Mouse (Mus musculus): ENCODE data around the gene Cbx6.
"Not testable (repeated sequence)": the region's sequence is repeated elsewhere in the genome, so short reads cannot be mapped to it uniquely, and the experiment has no call there.

DNA sequence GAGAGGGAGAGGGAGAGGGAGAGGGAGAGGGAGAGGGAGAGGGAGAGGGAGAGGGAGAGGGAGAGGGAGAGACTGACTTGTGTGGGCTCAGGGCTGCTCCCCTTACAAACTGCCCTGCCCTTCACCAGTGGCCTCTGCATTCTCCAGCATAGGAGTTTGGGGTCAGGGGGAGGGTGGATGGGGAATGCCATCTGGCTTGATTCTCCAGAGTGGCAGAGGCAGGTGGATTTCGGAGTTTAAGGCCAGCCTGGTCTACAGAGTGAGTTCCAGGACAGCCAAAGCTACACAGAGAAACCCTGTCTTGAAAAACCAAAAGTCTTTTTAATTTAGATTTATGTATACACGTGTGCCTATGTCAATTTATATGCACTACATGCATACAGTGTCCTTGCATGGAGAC lies 21.6 kb downstream of the Cbx6 start:
- not testable (repeated sequence) for TF ChIP-seq POLR2A (IDR thresholded peaks at IDR 0.05; ENCODE audit: extremely low read depth, insufficient read depth, low read length); CTCF (IDR thresholded peaks at IDR 0.05; ENCODE audit: low read depth, low read length)
